Mouse (Mus musculus) G1E (cell line): Measurements from ENCODE around the gene Ankrd40.

Experiments used
- CTCF ChIP-seq: IDR thresholded peaks from 2 replicates; pipeline ENCODE4 v1.5.1; 2012; ENCODE audit warnings: low read depth, low read length, inconsistent platforms, mixed read lengths
- GATA1 ChIP-seq: IDR thresholded peaks from 2 replicates; pipeline ENCODE4 v1.6.1; 2012; ENCODE audit warnings: borderline replicate concordance, low read length, inconsistent platforms, mixed read lengths
- POLR2AphosphoS5 ChIP-seq: IDR thresholded peaks from 2 replicates; pipeline ENCODE4 v1.6.1; 2012; ENCODE audit warnings: low read depth, low read length, inconsistent platforms; ENCODE audit not compliant: insufficient replicate concordance
- TAL1 ChIP-seq: conservative IDR thresholded peaks from 2 replicates; pipeline ENCODE4 v1.6.1; 2012; ENCODE audit warnings: low read depth, low read length, inconsistent platforms, mixed read lengths

GRCm38 (mm10) chr11:94320969-94321930, 6.6 kb upstream of the Ankrd40 start:
- TF ChIP-seq POLR2AphosphoS5, result no peak
- no peak for TF ChIP-seq CTCF
- no peak for TF ChIP-seq GATA1
- TF ChIP-seq TAL1, result no peak
